Mouse (Mus musculus): ENCODE results near the gene Pcbd1.

Pcbd1 gene

DNA sequence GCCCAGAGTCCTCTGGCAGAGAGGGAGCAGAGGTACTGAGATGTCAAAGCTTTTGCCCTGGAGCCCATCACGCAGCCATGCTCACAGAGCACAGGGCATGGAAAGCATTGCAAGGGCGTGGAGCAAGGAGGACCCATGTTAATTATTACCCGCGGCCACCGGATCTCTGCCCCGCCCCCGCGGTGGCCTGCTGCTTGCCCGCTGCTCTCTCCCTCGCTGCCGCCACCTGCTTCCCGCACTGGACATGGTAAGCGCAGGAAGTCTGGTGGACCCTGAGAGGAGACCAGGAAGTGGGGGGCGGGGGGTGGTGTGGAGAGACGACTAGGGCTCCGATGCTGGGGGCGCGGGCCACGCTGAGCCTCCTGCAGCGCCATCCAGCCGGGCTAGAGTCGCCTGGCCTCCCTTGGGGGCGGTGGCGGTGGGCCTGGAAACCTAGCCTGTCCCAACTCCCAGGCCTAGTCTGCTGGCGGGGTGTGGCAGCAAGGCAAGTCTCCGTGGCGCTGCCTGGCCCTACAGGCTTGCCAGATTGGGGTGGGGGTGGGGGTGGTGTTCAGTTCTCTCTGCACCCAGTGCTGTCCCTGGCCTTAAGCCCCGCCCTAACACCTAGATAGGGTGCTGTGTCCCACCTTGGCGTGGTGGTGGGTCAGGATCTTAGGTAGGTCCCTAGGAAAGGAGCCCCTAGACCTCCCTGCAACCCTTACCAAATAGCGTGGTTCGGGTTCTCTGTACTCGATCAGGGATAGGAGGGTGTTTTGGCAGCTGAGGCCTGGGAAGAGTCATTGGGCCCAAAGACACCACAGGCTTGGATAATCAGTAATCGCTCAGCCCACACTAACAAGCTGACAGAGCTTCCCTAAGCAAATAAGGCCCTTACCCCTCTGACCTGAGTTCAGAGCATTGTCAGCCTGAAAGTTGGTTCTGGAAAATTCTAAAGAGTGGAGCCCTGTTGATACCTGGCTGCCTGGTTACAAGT is at the start of gene Pcbd1:
TSS of gene Pcbd1 (plus strand) at position 162 of the 973 bp plus-strand sequence.
- DNase-seq (ENCODE audit: low spot score in 2 of 2) = no peak

DNA sequence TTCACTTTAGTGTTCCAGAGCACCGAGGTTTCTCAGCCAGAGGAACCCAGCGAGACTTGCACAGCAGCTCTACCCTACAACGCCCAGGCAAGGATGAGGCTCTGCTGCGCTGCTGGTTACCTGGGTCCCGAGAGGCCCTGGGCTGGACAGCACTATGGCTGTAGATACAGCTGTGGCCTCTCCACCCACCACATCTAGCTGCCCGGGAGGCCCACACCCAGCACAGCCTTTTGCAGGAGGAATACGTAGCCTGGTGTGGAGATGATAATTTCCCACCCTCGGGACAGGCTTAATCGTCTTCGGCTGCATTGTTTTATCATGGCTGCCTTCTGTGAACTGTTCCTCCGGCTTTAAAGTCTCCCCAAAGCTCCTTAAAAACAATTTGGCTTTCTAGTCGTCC is 49.5 kb upstream of the Pcbd1 start:
- no peak for DNase-seq (ENCODE audit: low spot score in 2 of 2)

DNA sequence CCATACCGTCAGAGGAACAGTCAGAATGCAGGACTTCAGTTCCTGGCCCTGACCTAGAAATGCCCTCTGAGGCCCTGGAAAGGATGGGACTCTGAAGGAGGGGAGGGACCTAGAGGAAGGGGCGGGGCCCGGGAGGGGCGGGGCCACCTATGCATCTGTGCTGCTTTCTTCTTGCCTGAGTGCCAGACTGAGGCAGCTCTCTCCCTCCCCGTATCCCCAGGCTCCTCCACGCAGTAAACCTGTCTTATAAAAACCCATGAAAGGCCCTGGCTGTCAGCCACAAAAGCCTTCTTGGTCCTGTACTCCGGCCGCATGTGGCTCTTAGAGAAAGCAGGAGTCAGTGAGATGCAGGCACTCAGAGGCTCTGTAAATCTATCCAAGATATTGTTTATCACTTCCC is 44.0 kb upstream of the Pcbd1 start:
- DNase-seq (ENCODE audit: low spot score in 2 of 2) = no peak

DNA sequence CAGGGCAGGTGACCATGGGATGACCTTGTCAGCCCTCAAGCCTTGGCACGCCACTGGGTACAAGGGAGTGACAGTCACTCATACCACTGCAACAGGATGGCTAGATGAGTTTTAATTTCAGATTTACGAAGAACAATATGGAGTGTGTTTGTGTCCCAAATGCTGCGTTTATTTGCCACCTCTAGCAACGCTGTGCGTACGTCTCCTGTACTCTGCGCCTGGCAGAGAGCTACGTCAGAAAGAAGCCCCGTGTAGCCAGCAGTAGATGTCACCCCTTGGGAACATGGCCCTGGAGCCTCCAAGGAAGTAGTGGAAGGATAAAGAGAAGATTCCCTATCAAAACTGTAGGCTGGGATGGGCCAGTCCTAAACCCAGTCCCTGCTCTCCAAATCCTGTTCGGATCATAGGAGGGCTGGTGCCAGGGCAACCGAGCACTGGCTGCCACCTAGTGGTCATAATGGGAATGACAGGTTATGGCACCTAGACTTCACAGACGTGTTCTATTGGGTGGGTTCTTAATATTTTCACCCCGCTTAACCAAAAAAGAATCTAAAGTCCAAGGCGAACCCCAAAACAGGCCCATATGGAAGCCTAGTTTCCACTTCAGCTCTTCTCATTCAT is 37.0 kb upstream of the Pcbd1 start:
- DNase-seq (ENCODE audit: low spot score in 2 of 2) = peak in 1 of 2 experiments; percentile 37

DNA sequence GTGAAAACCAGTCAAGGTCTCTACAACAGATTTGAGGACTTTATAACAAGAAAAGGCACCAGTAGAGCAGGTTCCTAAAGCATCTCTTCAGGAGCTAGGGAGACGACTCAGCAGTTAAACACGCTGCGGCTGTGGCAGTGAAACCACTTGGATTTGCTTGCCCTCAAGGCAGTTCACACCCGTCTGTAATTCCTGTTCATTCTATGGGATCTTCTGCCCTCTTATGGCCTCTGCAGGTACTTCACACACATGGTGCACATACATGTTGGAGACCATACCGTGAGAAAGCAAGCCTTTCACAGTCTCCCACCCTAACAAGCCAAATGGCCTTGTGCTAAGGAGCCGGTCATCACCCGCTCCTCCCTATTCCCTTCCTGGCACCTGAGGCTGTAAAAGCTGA is 32.5 kb upstream of the Pcbd1 start:
- DNase-seq (ENCODE audit: low spot score in 2 of 2) = no peak

DNA sequence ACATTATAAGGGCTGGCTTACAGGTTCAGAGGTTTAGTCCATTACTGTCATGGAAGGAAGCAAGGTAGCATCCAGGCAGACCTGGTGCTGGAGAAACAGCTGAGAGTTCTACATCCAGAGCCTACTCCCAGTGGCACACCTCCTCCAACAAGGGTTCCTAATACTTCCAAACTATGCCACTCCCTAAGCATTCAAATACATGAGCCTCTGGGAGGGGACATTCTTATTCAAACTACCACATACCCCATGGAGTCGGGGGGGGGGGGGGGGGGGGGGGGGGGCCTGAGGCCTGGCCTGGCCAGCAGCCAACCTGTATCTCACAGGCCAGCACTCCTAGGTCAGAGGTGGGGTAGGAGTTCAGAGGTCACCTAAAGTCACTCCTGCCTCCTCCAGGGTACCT is 30.0 kb upstream of the Pcbd1 start:
- no peak for DNase-seq (ENCODE audit: low spot score in 2 of 2)

DNA sequence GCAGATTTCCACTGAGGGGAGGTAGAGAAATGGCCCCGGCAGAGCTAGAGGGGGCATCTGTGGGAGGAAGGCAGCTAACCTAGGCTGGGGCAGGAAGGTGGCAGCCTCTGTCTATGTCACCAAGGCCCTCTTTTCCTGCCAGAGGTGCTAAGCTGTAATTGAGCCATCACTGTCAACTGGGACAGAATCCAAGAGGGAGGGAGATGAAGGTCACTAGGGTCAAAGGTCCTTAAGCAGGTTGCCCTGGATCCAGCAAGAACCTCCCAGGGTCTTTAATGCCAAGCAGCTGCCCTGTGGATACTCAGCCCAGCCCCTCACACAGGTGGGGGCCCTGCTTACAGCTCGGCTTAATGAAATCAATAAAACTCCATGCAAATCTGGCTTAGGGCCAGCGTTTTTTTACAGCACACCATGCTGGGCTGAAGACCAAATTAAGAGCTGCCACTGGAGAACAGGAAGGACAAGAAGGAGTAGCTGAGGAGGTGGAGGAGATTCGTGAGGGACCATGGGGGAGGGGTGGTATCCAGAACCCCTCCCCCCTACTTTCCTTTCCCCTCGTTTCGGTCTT is 29.5 kb upstream of the Pcbd1 start:
- no peak for DNase-seq (ENCODE audit: low spot score in 2 of 2)

DNA sequence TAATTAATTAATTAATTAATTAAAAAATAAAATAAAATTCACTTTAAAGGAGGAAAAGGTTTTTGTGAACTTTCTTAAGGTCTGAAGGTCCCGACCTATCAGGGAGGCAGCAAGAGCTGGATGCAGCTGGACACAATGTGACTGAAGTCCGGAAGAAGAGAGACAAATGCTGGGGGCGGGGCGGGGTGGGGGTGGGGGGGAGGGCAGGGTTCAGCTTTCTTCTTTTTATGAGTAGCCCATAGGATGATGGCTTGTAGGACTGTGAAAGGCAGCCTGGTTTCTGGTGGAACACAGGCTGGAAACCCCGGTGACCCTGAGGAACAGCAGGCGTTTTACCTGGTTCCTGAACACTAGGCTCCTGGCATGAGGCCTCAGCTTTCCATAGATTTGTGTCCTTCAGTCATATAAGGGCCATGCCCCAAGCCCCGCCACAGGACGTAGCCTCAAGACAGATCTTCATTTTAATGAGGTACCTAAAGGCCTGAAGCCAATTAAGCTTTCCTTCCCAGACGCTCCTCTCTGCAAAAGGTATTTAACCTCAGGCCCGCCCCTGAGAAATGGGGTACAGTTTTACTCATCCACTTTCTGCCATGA is 25.8 kb upstream of the Pcbd1 start:
- DNase-seq (ENCODE audit: low spot score in 2 of 2) = no peak

DNA sequence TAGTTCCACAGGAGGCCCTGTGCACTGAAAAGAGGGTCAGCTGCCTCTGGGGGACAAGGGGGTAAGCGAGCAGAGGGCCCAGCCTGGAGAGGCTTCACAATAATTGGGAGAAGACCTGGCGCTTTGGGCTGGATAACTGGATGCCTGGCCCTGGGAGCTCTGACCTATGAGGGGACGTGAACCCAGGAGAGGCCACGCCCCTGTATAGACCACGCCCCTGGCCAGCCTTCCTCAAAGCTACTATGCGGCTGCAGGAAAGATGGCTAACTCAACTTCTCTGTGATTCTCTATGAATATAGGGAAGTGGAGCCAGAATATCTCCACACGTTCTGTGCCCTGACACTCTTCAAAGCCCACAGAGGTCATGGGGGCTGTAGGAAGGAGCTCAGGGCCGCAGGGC is 24.5 kb upstream of the Pcbd1 start:
- DNase-seq (ENCODE audit: low spot score in 2 of 2) = no peak

DNA sequence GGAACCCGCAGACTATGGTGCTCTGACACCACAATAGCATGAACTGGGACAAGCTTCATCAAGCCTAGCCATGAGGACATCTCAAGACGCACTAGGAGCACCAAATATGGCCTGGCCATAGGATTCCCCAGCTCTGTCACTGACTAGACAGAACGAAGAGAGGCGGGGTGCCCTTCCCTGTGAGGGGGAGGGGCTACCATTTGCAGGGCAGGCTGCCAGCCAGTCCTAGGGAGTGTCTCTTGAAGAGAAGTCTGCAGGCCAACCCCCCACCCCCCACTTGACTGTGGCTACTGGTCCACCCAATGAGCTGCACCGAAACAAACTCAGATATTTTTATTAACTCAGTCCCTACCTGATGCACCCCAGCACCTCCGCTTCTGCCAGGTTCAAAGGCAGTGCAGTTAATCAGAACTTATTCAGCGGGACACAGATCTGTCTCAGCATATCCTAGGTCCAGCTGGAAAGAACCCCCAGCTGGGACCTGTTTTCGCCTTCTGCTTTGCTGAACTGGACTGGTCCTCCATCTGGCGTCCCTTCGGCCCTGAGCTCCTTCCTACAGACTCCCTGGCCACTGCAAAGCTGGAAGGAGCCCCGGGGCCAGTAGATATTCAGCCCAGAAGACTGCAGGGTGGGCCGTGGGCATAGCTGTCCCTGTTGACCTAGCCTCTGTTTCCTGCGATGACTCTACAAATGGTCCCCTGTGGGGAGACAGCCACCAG is 23.7 kb upstream of the Pcbd1 start:
- no peak for DNase-seq (ENCODE audit: low spot score in 2 of 2)

DNA sequence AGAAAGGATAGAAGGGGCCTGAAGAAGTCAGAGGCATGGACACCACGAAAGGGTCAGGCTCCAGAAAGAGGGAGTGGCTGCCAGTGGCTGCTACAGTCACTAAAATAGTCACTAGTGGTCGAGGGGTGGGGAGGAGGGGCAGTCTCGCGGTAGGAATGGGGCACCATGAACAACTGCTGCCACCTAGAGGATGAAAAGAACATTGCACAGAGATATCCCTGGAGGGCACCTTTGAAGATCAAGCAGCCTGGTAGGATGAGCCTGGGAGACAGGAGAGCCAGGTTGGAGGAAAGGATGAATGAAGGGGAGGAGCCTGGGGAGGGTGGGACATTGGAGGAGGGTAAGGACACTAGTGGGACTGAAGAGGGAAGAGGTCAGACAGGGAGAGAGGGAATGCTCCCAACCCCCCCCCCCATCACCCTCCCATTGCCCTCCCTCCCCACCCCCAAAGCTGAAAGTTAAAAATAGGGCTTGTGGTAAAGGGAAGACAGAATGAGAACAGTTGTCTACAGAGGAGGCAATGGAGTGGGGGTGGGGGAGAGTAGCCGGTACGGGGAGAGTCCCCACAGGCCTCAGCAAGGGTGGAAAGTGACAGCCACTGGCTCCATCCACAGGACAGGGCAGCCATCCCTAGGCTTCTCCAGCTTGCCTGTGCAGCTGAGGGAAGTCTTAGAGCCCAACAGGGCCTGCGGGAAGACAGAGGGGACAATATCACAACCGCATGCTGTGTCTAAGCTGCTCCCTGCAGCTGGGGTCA is 20.5 kb upstream of the Pcbd1 start:
- peak in 1 of 2 experiments; percentile 28 for DNase-seq (ENCODE audit: low spot score in 2 of 2)

DNA sequence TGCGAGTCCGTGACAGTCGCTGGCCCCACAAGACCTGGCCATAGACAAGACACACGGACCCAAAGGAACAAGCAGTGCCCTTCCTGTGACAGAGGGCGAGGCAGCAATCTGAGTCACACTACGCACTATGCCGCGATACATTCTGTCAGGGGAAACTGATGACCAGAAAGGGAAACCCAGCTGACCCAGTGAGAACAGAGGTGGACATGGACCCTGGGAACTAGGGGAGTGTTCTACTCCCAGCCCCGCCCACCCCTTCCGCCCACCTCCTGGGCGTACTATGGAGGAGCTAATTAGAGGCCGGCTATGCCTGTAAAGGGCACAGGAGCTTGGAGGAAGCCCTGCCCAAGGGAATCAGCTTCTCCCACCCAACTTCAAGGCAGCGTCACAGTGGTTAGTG is 19.9 kb upstream of the Pcbd1 start:
- no peak for DNase-seq (ENCODE audit: low spot score in 2 of 2)

DNA sequence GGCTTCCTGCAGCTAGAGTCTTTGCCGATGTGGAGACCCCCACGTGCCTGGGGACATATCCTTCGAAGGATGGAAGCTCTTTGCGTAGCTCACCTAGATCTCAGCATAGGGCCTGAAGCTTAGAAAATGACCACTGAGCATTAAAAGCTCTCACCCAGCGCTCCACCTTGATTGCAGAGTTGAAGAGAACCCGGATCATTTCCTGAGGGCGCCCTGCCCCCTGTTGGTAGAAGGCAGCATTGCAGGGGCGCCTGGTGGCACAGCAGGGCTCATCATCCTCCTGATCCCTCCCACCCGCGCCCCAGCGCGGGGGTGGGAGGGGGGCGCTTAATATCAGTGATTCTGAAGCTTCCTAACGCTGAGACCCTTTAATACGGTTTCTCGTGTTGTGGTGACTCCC is 16.8 kb upstream of the Pcbd1 start:
- DNase-seq (ENCODE audit: low spot score in 2 of 2) = peak in 1 of 2 experiments; percentile 30

DNA sequence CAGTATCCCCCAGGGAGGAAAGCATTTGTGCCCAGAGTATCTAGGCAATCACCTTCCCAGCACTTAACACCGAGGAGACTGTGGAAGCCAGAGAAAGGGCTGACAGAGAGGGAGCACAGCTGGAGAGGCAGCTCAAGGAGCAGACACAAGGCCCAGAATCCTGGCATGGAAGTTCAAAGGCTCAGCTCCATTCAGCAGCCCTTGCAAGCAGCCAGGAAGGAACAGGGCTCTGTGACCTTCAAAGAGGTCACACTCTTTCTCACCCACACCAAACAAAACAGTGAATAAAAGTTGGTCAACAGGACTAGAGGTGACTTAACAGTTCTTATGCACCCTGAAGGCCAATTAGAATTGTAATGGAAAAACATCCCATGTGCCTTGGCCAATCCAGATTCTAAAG is 14.5 kb upstream of the Pcbd1 start:
- no peak for DNase-seq (ENCODE audit: low spot score in 2 of 2)

DNA sequence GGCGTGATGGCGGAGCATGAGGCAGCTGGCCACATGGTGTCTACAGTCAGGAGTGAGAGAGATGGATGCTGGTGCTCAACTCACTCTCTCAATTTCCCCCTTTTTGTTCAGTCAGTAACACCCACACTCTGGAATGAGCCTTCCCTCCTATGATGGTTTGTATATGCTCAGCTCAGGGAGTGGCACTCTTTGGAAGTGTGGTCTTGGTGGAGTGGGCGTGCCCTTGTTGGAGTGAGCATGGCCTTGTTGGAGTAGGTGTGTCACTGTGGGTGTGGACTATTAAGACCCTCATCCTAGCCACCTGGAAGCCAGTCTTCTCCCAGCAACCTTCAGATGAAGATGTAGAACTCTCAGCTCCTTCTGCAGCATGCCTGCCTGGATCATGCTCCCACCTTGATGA is 13.5 kb upstream of the Pcbd1 start:
- no peak for DNase-seq (ENCODE audit: low spot score in 2 of 2)

DNA sequence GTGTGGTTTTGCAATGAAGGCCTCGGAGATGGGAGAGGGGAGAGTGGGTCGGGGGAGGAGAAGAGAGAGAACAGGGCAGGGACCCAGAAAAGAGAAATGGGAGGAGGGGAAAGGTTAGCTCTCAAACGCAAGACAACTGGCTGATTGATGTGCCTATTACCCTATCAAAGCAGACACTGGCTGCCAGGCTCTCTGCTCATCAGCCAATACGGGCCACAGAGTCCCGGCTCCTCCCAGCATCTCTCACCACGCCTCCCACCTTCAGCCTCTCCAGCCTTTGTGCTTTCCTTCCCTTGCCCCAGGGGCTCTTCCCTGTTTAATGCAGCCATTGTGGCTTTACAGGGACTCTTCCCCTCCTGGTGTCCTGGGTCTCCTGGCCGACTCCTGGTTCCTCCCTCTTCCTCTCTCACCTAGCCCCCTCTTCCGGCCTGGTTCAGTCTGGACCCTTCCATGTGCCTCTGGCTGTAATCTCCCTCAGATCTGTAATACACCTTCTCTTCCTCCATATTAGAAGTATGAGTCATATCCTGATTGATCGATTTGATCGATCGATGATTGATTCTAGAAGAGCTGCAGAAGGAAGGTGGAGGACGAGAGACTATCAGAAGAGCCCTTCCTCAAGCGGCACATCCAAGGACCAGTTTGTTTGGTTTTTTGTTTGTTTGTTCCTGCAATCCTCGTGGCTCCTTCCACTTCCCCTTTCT is 8.8 kb upstream of the Pcbd1 start:
- no peak for DNase-seq (ENCODE audit: low spot score in 2 of 2)

DNA sequence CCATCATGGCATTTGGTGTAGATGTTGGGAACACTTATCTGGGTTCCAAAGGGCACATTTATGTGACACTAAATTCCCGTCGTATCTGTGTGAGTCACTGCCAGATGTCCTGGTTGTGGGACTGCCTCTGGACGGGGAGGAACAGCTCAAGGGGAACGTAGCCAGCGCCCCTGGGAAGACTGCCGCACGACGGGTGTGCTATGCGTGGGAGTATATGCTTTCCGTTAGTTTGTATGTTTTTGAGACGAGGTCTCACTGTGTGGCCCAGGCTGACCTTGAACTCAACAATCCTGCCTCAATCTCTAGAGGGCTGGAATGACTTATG is 8.2 kb upstream of the Pcbd1 start:
- no peak for DNase-seq (ENCODE audit: low spot score in 2 of 2)

DNA sequence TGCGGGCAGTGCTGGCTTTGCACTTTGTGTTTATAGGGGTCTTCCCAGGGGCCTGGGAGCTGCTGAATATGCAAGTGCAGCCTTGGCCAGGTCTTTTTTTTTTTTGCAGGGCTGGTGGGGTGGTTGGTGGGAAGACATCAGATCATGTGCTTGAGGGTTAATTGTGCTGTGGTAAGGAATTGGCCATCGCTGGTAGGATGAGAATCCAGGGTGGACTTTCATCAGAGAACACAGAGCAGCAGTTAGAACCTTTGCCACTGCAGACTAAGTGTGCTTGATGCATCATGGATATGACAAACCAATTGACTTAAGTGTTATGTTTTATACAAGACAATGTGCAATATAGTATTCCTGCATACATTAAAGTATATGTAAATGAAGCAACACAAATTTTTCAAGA is 3.8 kb upstream of the Pcbd1 start:
- DNase-seq (ENCODE audit: low spot score in 2 of 2) = no peak

DNA sequence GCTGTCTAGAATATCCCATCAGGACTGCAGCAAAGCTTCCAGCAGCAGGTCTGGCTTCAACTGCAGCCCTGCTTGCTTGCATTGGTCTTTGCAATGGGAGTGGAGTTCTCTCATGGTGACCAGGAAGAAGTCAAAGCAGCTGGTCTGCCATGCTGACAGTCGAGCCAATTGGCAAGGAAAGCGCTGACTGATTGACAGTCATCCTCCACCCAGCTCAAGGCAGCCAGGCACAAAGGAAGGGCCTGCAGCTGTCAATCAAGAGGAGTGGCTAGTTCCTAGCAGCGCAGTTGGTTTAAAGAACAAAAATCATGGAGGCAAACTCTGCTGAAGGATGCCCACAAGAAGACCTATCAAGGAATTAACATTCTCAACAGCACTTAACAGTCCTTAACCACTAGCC is 2.6 kb upstream of the Pcbd1 start:
- DNase-seq (ENCODE audit: low spot score in 2 of 2) = no peak

DNA sequence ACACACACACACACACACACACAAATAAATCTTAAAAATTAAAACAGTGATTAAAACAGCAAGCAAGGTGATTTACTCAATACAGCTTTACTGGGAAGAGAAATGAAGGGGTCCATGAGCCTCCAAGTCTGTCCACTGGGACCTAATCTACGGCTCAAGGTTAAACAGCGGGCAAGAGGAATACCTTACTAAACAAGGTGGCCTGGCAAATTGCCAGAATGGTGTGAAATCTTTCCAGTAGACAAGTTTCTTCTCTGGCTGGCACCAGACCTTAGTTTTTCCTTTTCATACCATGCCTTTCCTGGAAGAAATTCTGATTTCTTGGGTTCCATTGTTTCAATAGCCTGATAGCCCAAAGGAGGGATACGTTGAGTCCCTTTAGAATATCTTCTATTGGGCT is 663 bp upstream of the Pcbd1 start:
- no peak for DNase-seq (ENCODE audit: low spot score in 2 of 2)

DNA sequence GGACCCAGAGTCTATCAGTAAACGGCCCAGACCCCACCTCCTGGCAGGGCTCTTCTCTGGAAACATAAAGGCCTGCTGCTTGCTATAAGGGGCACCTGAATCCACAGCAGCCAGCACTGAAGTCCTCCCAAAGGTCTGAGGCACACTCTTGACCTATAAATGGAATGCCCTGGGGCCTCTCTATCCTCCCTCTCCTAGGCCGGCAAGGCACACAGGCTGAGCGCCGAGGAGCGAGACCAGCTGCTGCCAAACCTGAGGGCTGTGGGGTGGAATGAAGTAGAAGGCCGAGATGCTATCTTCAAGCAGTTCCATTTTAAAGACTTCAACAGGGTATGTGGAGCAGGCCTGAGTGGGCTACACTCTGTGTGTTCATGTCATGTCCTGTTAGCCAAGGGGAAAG is 2.7 kb downstream of the Pcbd1 start:
- no peak for DNase-seq (ENCODE audit: low spot score in 2 of 2)

Data from spleen, postnatal 14 days (tissue).